Mouse (Mus musculus) lung, embryonic 15.5 days (tissue): ENCODE data around the gene Col16a1. TPM values are rescaled to one million over a fixed set of nuclear protein-coding genes. Genes with fewer than 3 reads are reported as not detected.

Experiments
- ATAC-seq: fragments of 200-750 bp; cut with Nextera tagmentation; 2 replicates; pipeline ENCODE4 v1.8.0; 2017; ENCODE audit warnings: moderate number of reproducible peaks, borderline replicate concordance; ENCODE audit not compliant: low FRiP score, low TSS enrichment; ENCODE audit errors: extremely low read depth
- H3K27ac ChIP-seq: fragments of 300-500 bp; sonication (generic); 2 replicates; pipeline ENCODE4 v1.5.1; 2015; ENCODE audit warnings: moderate library complexity, mild to moderate bottlenecking, inconsistent platforms
- H3K27me3 ChIP-seq: fragments of 300-500 bp; sonication (generic); 2 replicates; pipeline ENCODE4 v1.6.1; 2015; ENCODE audit warnings: inconsistent platforms
- H3K36me3 ChIP-seq: fragments of 300-500 bp; sonication (generic); 2 replicates; pipeline ENCODE4 v1.6.1; 2015; ENCODE audit warnings: inconsistent platforms
- H3K4me1 ChIP-seq: fragments of 300-500 bp; sonication (generic); 2 replicates; pipeline ENCODE4 v1.6.1; 2015; ENCODE audit warnings: inconsistent platforms
- H3K4me2 ChIP-seq: fragments of 300-500 bp; sonication (generic); 2 replicates; pipeline ENCODE4 v1.6.1; 2015; ENCODE audit warnings: inconsistent platforms, mild to moderate bottlenecking, moderate library complexity
- H3K4me3 ChIP-seq: fragments of 300-500 bp; sonication (generic); 2 replicates; pipeline ENCODE4 v1.5.1; 2015; ENCODE audit warnings: mild to moderate bottlenecking, inconsistent platforms
- H3K9ac ChIP-seq: fragments of 300-500 bp; sonication (generic); 2 replicates; pipeline ENCODE4 v1.6.1; 2015; ENCODE audit warnings: inconsistent platforms
- H3K9me3 ChIP-seq: fragments of 300-500 bp; sonication (generic); 2 replicates; pipeline ENCODE4 v1.6.1; 2016; ENCODE audit warnings: inconsistent platforms
- WGBS: fragments of 180-500 bp; shearing (Covaris S2); methylation state at CpG from one replicate; pipeline ENCODE4 v1.1.7; 2015; 5-methylcytosine and 5-hydroxymethylcytosine counted together
- polyA plus RNA-seq: library from polyadenylated mRNA; unstranded; fragments of >200 nt; fragmentation: Nextera tagmentation; extraction: Ambion mirVana; gene quantifications from 2 replicates; pipeline ENCODE4 v1.2.1, GENCODE M21; 2015

Gene Col16a1
- polyA plus RNA-seq, 1 experiment from 2014 or later = 74.6 TPM

DNA sequence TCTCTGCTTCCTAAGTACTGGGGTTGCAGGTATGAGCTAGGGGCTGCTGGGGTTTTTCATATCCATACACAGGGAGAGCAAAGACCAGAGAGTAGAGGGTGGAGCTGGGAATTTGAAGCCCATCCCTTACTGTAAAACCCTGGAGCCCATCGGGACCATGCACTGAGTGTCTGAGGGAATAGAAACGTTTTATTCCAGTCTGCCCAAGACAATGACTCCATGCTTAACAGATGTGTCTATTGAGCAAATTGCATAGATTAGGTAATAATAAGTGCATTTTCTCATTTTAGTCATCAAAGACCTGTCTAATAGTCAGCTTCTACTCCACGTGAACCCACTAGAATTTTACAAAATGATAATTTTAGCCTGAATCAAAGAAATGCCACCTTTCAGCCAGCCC, 22.9 kb downstream of the Col16a1 start:
- no peak for ATAC-seq
- no peak overlapping the region for H3K4me2 ChIP-seq
- H3K9me3 ChIP-seq = no peaks in the 10 kb centered on the region
- H3K4me1 ChIP-seq = no peaks in the 10 kb centered on the region
- no peak overlapping the region for H3K9ac ChIP-seq
- H3K4me3 ChIP-seq = no peak overlapping the region
- H3K36me3 ChIP-seq = no peaks in the 10 kb centered on the region
- H3K27me3 ChIP-seq = no peaks in the 10 kb centered on the region
- 62% methylated on average over 3 of the region's 3 CpGs for WGBS
- H3K27ac ChIP-seq = no peak overlapping the region

- H3K36me3 ChIP-seq = no peaks in the 10 kb centered on the region
- H3K4me1 ChIP-seq = no peaks in the 10 kb centered on the region
- 58% methylated on average over 2 of the region's 2 CpGs for WGBS
- no peak for ATAC-seq
- no peak overlapping the region for H3K4me3 ChIP-seq
- peaks cover 5% of the 10 kb centered on the region; the same call in 1 of the 2 replicates for H3K27me3 ChIP-seq
- H3K9me3 ChIP-seq = no peaks in the 10 kb centered on the region
- no peak overlapping the region for H3K27ac ChIP-seq
- H3K4me2 ChIP-seq = no peak overlapping the region
- no peak overlapping the region for H3K9ac ChIP-seq
Observed at GRCm38 (mm10) chr4:130071758-130072157, 24.1 kb downstream of the Col16a1 start.

- WGBS = 81% methylated on average over 4 of the region's 4 CpGs
- Histone ChIP-seq H3K9ac (no peak overlapping the region), H3K27me3 (peaks cover 11% of the 10 kb centered on the region), H3K4me2 (no peak overlapping the region), H3K9me3 (no peaks in the 10 kb centered on the region), H3K4me1 (no peaks in the 10 kb centered on the region), H3K4me3 (no peak overlapping the region), H3K36me3 (no peaks in the 10 kb centered on the region), H3K27ac (no peak overlapping the region)
- ATAC-seq = no peak
Observed at GRCm38 (mm10) chr4:130073367-130073766, 25.7 kb downstream of the Col16a1 start.

- ATAC-seq = no peak
- H3K27ac ChIP-seq = no peak overlapping the region
- H3K27me3 ChIP-seq = peaks cover 11% of the 10 kb centered on the region
- WGBS = 62% methylated on average over 17 of the region's 17 CpGs
- no peak overlapping the region for H3K4me2 ChIP-seq
- H3K4me1 ChIP-seq = no peaks in the 10 kb centered on the region
- H3K9me3 ChIP-seq = no peaks in the 10 kb centered on the region
- no peak overlapping the region for H3K9ac ChIP-seq
- no peak overlapping the region for H3K4me3 ChIP-seq
- no peaks in the 10 kb centered on the region for H3K36me3 ChIP-seq
Observed at GRCm38 (mm10) chr4:130074761-130075515, 27.3 kb downstream of the Col16a1 start.

DNA sequence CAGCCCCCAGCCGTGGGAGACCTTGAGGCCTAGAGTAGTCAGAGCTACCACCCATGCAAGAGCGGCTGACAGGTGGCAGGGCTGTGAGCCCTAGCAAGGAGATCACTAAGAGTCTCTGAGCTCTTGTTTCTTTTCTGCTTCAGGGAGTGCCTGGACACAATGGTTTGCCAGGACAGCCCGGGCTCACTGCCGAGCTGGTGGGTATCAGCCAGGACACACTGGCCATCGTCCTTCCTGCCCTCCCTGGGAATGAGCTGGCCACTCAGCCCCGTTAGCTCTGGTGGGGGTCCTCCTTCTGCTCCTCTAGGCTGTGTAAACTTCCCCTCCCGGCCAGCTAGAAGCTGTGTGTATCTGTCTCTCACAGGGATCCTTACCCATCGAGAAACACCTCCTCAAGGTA, 29.2 kb downstream of the Col16a1 start:
- ATAC-seq = no peak
- no peak overlapping the region for H3K4me3 ChIP-seq
- no peak overlapping the region for H3K9ac ChIP-seq
- 42% methylated on average over 8 of the region's 8 CpGs for WGBS
- H3K36me3 ChIP-seq = no peaks in the 10 kb centered on the region
- H3K4me1 ChIP-seq = no peaks in the 10 kb centered on the region
- H3K9me3 ChIP-seq = no peaks in the 10 kb centered on the region
- H3K27ac ChIP-seq = no peak overlapping the region
- no peak overlapping the region for H3K4me2 ChIP-seq
- peaks cover 11% of the 10 kb centered on the region for H3K27me3 ChIP-seq

GRCm38 (mm10) chr4:130078816-130079485, 31.3 kb downstream of the Col16a1 start:
- Histone ChIP-seq H3K4me3 (no peak overlapping the region), H3K27me3 (peaks cover 11% of the 10 kb centered on the region), H3K4me1 (no peaks in the 10 kb centered on the region), H3K9me3 (no peaks in the 10 kb centered on the region), H3K4me2 (no peak overlapping the region), H3K9ac (no peak overlapping the region), H3K36me3 (no peaks in the 10 kb centered on the region), H3K27ac (no peak overlapping the region)
- no peak for ATAC-seq
- WGBS = 55% methylated on average over 17 of the region's 17 CpGs

DNA sequence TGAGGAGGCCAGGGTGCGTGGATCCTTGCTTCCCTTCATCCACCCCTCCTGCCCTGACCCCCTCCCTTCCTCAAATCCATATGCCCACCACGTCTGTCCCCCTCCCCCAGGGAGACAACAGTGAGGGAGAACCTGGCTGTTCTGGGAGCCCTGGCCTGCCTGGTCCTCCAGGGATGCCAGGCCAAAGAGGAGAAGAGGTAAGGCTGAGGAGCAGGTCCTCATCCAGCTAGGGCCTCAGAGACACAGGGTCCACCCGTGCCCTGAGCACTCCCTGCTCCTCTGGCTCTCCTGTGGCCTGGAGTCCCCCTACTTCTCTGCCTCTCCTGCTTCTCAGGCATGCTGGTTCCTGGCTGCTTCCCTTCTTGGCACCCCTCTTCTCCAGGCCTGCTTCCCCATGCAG, 31.9 kb downstream of the Col16a1 start:
- no peak for ATAC-seq
- WGBS = 31% methylated on average over 3 of the region's 3 CpGs
- H3K4me2 ChIP-seq = no peak overlapping the region
- H3K36me3 ChIP-seq = no peaks in the 10 kb centered on the region
- 0 out of 2 replicates have a peak, but pooled peaks cover 4% of the 10 kb centered on the region for H3K4me1 ChIP-seq
- H3K9me3 ChIP-seq = no peaks in the 10 kb centered on the region
- H3K27me3 ChIP-seq = peaks cover 11% of the 10 kb centered on the region
- H3K9ac ChIP-seq = no peak overlapping the region
- H3K27ac ChIP-seq = no peak overlapping the region
- no peak overlapping the region for H3K4me3 ChIP-seq

DNA sequence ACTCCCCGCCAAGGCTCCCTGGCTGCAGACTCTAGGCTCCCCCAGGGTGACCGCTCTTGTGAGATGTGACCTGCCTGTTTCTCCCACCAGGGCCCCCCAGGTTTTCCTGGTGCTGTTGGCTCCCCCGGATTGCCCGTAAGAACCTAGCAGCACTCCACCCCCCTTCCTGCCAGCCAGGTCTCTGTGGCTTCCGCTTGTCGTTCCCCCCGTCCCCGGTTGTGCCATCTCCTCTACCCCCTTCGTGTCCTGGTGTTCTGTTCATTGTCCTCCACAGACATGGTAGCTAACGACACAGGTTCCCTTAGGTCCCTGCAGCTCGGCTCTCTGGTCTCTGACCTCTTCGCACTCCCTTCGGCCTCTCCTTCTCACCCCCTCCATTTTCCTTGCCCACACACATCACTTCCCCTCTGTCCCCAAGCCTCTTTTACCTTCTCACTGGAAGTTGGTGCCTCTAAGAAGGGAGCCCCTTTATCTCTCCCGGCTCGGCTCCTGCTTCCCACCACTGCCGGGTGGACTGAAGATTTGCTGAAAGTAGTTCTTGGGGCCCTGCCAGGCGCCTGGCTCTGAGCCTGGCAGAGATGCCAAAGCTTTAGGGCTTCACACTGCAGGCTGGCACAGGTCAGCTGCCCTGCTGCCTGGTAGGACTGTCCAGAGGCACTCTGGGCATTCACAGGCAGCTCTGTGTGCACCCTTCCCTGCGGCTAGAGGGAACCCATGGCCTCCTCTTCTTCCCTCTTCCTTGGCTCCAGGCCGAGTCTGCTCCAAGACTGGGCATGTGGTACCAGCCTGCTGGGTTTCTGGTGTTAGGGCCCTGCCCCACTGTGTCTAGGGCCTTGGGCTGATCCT, 33.9 kb downstream of the Col16a1 start:
- Histone ChIP-seq H3K9me3 (no peaks in the 10 kb centered on the region), H3K4me3 (no peak overlapping the region), H3K4me1 (0 out of 2 replicates have a peak, but pooled peaks cover 7% of the 10 kb centered on the region), H3K36me3 (no peaks in the 10 kb centered on the region), H3K27ac (no peak overlapping the region), H3K9ac (0 out of 2 replicates have a peak overlapping the region, but pooled peaks have one; percentile 10), H3K4me2 (no peak overlapping the region), H3K27me3 (peaks cover 8% of the 10 kb centered on the region)
- no peak for ATAC-seq
- 67% methylated on average over 19 of the region's 19 CpGs for WGBS

DNA sequence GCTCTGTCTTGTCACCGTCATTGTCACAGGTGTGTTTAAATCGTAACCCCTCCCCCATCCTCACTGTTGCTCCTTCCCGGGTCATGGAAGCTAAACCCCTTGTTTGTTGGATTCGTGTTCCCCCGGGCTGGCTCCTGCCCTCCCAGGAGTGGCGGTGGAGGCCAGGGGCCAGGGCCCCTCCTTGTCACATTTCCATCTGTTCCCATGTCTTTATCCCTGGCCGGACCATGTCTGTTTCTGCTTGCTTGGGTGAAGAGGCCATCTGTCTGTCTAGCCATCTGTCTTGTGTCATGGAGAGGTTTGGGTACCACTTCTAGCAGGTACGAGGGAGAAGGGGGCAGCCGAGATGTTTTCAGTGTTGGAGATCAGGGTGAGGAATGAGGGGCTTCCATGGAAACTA, 34.6 kb downstream of the Col16a1 start:
- H3K9me3 ChIP-seq = no peaks in the 10 kb centered on the region
- no peak for ATAC-seq
- H3K4me3 ChIP-seq = no peak overlapping the region
- no peak overlapping the region for H3K27ac ChIP-seq
- peaks cover 2% of the 10 kb centered on the region for H3K27me3 ChIP-seq
- no peak overlapping the region for H3K9ac ChIP-seq
- 0 out of 2 replicates have a peak, but pooled peaks cover 7% of the 10 kb centered on the region for H3K4me1 ChIP-seq
- 40% methylated on average over 9 of the region's 9 CpGs for WGBS
- no peak overlapping the region for H3K4me2 ChIP-seq
- H3K36me3 ChIP-seq = no peaks in the 10 kb centered on the region

- Histone ChIP-seq H3K27ac (no peak overlapping the region), H3K9ac (no peak overlapping the region), H3K9me3 (no peaks in the 10 kb centered on the region), H3K4me3 (no peak overlapping the region), H3K27me3 (0 out of 2 replicates have a peak, but pooled peaks cover 4% of the 10 kb centered on the region), H3K4me1 (0 out of 2 replicates have a peak, but pooled peaks cover 7% of the 10 kb centered on the region), H3K36me3 (no peaks in the 10 kb centered on the region), H3K4me2 (no peak overlapping the region)
- no peak for ATAC-seq
- WGBS = 52% methylated on average over 7 of the region's 7 CpGs
Observed at GRCm38 (mm10) chr4:130084331-130084945, 36.8 kb downstream of the Col16a1 start.

DNA sequence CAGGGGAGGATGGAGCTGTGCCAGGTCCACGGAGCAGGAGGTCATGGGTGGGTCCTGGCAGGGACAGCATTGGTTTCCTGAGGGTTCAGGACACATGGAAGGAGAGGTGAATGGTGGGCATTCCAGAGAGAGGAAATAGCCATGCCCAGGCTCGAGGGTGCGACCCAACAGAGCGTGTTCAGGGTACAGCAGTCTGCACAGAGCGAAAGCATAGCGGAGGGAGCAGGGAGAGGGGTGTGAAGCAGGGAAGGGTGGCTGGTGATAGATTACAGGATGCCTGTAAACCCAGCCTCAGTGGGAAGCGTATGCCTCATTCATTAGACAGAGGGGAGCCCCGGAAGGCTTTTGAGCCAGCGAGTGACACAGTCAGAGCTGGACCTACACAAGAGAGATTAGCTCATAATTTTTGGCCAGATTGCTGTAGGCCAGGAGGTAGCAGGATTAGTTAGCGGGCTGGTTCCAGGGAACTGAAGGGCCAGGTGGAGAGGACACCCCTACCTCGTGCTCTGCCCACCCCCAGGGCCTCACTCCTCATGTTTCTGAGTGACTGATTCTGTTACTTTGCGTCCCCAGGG, 37.7 kb downstream of the Col16a1 start:
- WGBS = 57% methylated on average over 12 of the region's 12 CpGs
- no peak overlapping the region for H3K4me2 ChIP-seq
- H3K27ac ChIP-seq = no peak overlapping the region
- no peak for ATAC-seq
- 0 out of 2 replicates have a peak, but pooled peaks cover 7% of the 10 kb centered on the region for H3K4me1 ChIP-seq
- no peak overlapping the region for H3K9ac ChIP-seq
- no peak overlapping the region for H3K4me3 ChIP-seq
- H3K36me3 ChIP-seq = no peaks in the 10 kb centered on the region
- 0 out of 2 replicates have a peak, but pooled peaks cover 4% of the 10 kb centered on the region for H3K27me3 ChIP-seq
- no peaks in the 10 kb centered on the region for H3K9me3 ChIP-seq
